Mouse (Mus musculus): Measurements from ENCODE around the gene Ppa1.
"Not testable (repeated sequence)": the region's sequence is repeated elsewhere in the genome, so short reads cannot be mapped to it uniquely, and the experiment has no call there.

Ppa1 gene

GRCm38 (mm10) chr10:61647790-61648736, at the start of gene Ppa1:
Gene Ppa1 (plus strand): TSS chr10:61648552.
- DNase-seq (ENCODE audit: low read depth) = peak; percentile 71

- no peak for DNase-seq (ENCODE audit: low read depth)
These were observed 48.7 kb upstream of the Ppa1 start for GRCm38 (mm10) chr10:61599556-61600114.

- peak; percentile 77 for DNase-seq (ENCODE audit: low read depth)
These were observed 45.9 kb upstream of the Ppa1 start for GRCm38 (mm10) chr10:61602283-61603033.

GRCm38 (mm10) chr10:61604376-61605065, 43.8 kb upstream of the Ppa1 start:
- no peak for DNase-seq (ENCODE audit: low read depth)

- not testable (repeated sequence) for DNase-seq (ENCODE audit: low read depth)
These were observed 43.0 kb upstream of the Ppa1 start for GRCm38 (mm10) chr10:61605381-61605780.

- DNase-seq (ENCODE audit: low read depth) = peak; percentile 58
These were observed 42.5 kb upstream of the Ppa1 start for GRCm38 (mm10) chr10:61605851-61606250.

GRCm38 (mm10) chr10:61608233-61608632, 40.1 kb upstream of the Ppa1 start:
- DNase-seq (ENCODE audit: low read depth) = no peak

GRCm38 (mm10) chr10:61610650-61611235, 37.6 kb upstream of the Ppa1 start:
- no peak for DNase-seq (ENCODE audit: low read depth)

- DNase-seq (ENCODE audit: low read depth) = no peak
These were observed 34.0 kb upstream of the Ppa1 start for GRCm38 (mm10) chr10:61614311-61614710.

- DNase-seq (ENCODE audit: low read depth) = no peak
These were observed 29.8 kb upstream of the Ppa1 start for GRCm38 (mm10) chr10:61618528-61618927.

GRCm38 (mm10) chr10:61621681-61622080, 26.7 kb upstream of the Ppa1 start:
- DNase-seq (ENCODE audit: low read depth) = no peak

GRCm38 (mm10) chr10:61623874-61624273, 24.5 kb upstream of the Ppa1 start:
- DNase-seq (ENCODE audit: low read depth) = not testable (repeated sequence)

- no peak for DNase-seq (ENCODE audit: low read depth)
These were observed 23.6 kb upstream of the Ppa1 start for GRCm38 (mm10) chr10:61624771-61625170.

GRCm38 (mm10) chr10:61625381-61626257, 22.7 kb upstream of the Ppa1 start:
- DNase-seq (ENCODE audit: low read depth) = no peak

GRCm38 (mm10) chr10:61626551-61626950, 21.8 kb upstream of the Ppa1 start:
- no peak for DNase-seq (ENCODE audit: low read depth)

- DNase-seq (ENCODE audit: low read depth) = no peak
These were observed 21.0 kb upstream of the Ppa1 start for GRCm38 (mm10) chr10:61627195-61627937.

GRCm38 (mm10) chr10:61627938-61628250, 20.5 kb upstream of the Ppa1 start:
- no peak for DNase-seq (ENCODE audit: low read depth)

- no peak for DNase-seq (ENCODE audit: low read depth)
These were observed 15.9 kb upstream of the Ppa1 start for GRCm38 (mm10) chr10:61632445-61632844.

- DNase-seq (ENCODE audit: low read depth) = no peak
These were observed 11.3 kb upstream of the Ppa1 start for GRCm38 (mm10) chr10:61637055-61637454.

- DNase-seq (ENCODE audit: low read depth) = no peak
These were observed 8.0 kb upstream of the Ppa1 start for GRCm38 (mm10) chr10:61640363-61640762.

Data from c-Kit-positive CD71-positive TER-119-negative erythroid progenitor cells, embryonic 14.5 days (primary cell).